Mouse (Mus musculus): ENCODE results near the gene Prkg1. TPM values are rescaled to one million over a fixed set of nuclear protein-coding genes. Genes with fewer than 3 reads are reported as not detected.
A peak's percentile ranks its signal among the peaks of the same experiment; 100 is the strongest.

The Prkg1 gene
- total RNA-seq, 2 experiments from 2014 or later, result 22.5 to 37.7 TPM

DNA sequence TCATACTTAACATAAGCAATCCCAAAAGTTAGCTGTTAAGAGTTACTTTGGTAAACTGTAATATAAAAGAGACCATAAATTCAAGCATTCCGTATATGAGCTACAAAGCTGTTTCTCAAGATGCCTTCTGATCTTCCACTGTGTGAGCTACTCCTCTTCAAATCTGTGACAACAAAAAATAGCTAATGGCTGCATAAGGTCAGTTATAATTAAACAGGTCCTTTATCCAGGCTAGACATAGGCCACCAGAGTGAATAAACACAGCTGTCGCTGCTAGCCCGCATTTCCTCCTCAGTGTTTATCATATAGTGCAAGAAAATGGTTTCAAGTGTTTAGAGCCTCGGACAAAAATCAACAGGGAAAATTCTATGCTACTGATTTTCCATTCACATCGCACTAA, 218.8 kb downstream of the Prkg1 start:
- no peak for DNase-seq
- intact Hi-C loops (cut with DNase I), result no loop called here
- no peak overlapping the region for H3K4me3 ChIP-seq
- H3K27ac ChIP-seq, result no peak overlapping the region
- TF ChIP-seq CTCF (IDR thresholded peaks at IDR 0.05), result no peak

- DNase-seq, result peak; percentile 21
- no peak overlapping the region for H3K4me3 ChIP-seq
- 0 out of 2 replicates have a peak overlapping the region, but pooled peaks have one; percentile 16 for H3K27ac ChIP-seq
- TF ChIP-seq CTCF (IDR thresholded peaks at IDR 0.05), result no peak
- intact Hi-C loops (cut with DNase I), result no loop called here
These were observed 233.5 kb downstream of the Prkg1 start for GRCm38 (mm10) chr19:31531249-31531740.

DNA sequence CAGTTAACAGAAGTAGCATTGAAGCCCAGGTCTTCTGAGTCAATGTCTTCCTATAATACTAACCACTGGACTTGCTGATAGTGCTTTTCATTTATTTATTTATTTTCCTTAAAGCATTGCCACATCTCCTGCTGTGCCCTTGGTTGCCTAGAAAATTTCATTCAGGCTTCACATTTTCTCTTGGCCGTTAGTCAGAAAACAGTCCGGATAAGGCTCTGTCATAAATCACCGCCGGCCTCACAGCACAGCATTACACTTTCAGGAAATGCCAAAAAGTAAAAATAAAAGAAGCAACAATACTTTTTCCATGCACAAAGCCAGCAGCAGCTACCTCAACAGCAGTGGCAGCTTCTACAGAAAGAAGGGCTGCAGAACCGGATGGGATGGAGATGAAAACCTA, 234.2 kb downstream of the Prkg1 start:
- H3K27ac ChIP-seq, result no peak overlapping the region
- intact Hi-C loops (cut with DNase I), result no loop called here
- DNase-seq, result no peak

GRCm38 (mm10) chr19:31529890-31530289, 234.9 kb downstream of the Prkg1 start:
- H3K4me3 ChIP-seq, result no peak overlapping the region
- DNase-seq, result no peak
- no peak for TF ChIP-seq CTCF (IDR thresholded peaks at IDR 0.05)
- no peak overlapping the region for H3K27ac ChIP-seq
- intact Hi-C loops (cut with DNase I), result no loop called here

More for the DNA sequence above, 234.2 kb downstream of the Prkg1 start:
- no peak for TF ChIP-seq CTCF (IDR thresholded peaks at IDR 0.05)
- no peak overlapping the region for H3K4me3 ChIP-seq

DNA sequence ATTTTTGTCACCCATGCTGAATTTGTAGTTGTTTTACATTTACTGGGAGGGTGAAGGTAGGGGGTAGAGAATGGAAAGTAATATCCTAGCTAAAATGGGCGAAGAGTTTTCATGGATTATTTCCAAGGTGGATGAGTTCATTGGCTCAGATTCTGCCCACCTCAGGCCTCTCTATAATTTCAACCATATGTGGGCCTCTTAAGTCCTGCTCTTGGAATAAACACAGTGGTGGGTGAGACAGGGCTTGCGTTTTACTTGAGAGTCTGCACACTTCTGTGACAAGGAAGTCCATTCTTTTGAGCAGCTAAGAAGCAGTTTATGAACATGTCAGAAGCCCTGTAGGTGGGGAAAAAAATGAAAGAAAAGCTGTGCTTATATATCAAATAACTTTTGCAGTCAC, 250.3 kb downstream of the Prkg1 start:
- H3K4me3 ChIP-seq, result no peak overlapping the region
- intact Hi-C loops (cut with DNase I), result no loop called here
- no peak for DNase-seq
- no peak for TF ChIP-seq CTCF (IDR thresholded peaks at IDR 0.05)
- no peak overlapping the region for H3K27ac ChIP-seq

DNA sequence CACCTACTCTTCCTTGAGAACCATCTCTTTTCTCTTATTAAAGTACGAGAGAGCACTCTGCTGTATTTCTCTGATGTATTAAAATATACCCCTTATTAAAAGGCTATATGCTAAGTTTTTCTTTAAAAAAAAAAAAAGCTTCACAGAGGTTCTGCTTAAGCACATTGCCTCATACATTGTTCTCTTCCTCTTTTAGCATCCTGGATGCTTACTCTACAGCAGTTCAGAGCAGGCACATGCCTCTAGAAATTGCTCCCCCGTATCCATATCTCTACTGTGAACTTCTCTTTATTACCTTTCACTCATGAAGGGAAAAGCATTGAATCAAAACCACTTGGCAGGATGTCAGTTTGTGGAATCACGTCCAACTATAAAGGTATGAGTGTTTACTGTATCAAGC, 257.0 kb downstream of the Prkg1 start:
- DNase-seq, result no peak
- H3K27ac ChIP-seq, result no peak overlapping the region
- no peak for TF ChIP-seq CTCF (IDR thresholded peaks at IDR 0.05)

GRCm38 (mm10) chr19:31506296-31506695, 258.5 kb downstream of the Prkg1 start:
- TF ChIP-seq CTCF (IDR thresholded peaks at IDR 0.05), result no peak
- DNase-seq, result no peak
- Histone ChIP-seq H3K4me3 (no peak overlapping the region), H3K27ac (no peak overlapping the region)
- intact Hi-C loops (cut with DNase I), result no loop called here

More for the DNA sequence above, 257.0 kb downstream of the Prkg1 start:
- intact Hi-C loops (cut with DNase I), result no loop called here
- no peak overlapping the region for H3K4me3 ChIP-seq

- no peak for DNase-seq
- no peak for TF ChIP-seq CTCF (IDR thresholded peaks at IDR 0.05)
- Histone ChIP-seq H3K27ac (no peak overlapping the region), H3K4me3 (no peak overlapping the region)
- intact Hi-C loops (cut with DNase I), result no loop called here
These were observed 259.8 kb downstream of the Prkg1 start for GRCm38 (mm10) chr19:31505041-31505440.

DNA sequence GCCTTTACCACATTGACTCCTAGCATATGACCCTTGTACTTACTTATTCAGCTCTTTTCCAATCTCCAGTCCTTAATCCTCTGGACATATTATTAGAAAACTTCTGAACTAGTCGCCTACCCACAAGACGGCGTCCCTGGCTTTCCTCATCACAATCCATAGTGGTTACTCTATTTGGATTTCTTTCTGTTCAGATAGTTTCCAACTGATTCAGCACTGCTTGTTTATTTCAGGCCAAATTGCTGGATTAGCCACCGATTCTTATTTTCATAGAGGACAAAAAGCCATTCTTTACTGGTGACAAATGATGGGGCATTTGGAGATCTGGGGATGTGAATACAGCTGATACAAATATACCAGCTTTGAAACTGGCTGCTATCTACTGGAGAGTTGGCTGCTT, 267.4 kb downstream of the Prkg1 start:
- intact Hi-C loops (cut with DNase I), result no loop called here
- no peak for TF ChIP-seq CTCF (IDR thresholded peaks at IDR 0.05)
- DNase-seq, result no peak
- H3K4me3 ChIP-seq, result no peak overlapping the region
- H3K27ac ChIP-seq, result no peak overlapping the region

- TF ChIP-seq CTCF (IDR thresholded peaks at IDR 0.05), result no peak
- Histone ChIP-seq H3K4me3 (no peak overlapping the region), H3K27ac (no peak overlapping the region)
- intact Hi-C loops (cut with DNase I), result no loop called here
- no peak for DNase-seq
These were observed 275.2 kb downstream of the Prkg1 start for GRCm38 (mm10) chr19:31489606-31490005.

- TF ChIP-seq CTCF (IDR thresholded peaks at IDR 0.05), result no peak
- H3K27ac ChIP-seq, result no peak overlapping the region
- H3K4me3 ChIP-seq, result no peak overlapping the region
- DNase-seq, result no peak
- intact Hi-C loops (cut with DNase I), result no loop called here
These were observed 293.1 kb downstream of the Prkg1 start for GRCm38 (mm10) chr19:31471766-31472165.

GRCm38 (mm10) chr19:31460188-31460587, 304.6 kb downstream of the Prkg1 start:
- no peak overlapping the region for H3K4me3 ChIP-seq
- intact Hi-C loops (cut with DNase I), result no loop called here
- no peak overlapping the region for H3K27ac ChIP-seq
- no peak for TF ChIP-seq CTCF (IDR thresholded peaks at IDR 0.05)
- DNase-seq, result no peak

DNA sequence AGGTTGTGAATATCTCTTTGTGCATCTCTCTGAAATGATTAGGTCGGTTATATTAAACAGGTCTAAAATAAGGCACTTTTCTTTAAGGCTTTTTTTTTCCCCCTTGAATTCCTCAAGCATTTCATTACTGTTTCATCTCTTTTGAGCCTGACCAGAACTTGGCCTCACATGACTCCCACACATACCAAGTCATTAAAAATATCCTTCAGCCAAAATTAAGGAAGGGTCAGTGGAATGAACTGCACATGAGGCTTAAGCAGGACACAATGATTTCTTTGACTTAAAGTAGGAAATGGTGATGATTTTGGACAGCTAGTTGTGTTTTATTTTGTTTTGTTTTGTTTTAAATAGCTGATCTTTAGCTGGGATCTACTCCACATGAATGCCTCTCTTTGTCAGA, 320.7 kb downstream of the Prkg1 start:
- no peak for TF ChIP-seq CTCF (IDR thresholded peaks at IDR 0.05)
- intact Hi-C loops (cut with DNase I), result no loop called here
- no peak overlapping the region for H3K27ac ChIP-seq

DNA sequence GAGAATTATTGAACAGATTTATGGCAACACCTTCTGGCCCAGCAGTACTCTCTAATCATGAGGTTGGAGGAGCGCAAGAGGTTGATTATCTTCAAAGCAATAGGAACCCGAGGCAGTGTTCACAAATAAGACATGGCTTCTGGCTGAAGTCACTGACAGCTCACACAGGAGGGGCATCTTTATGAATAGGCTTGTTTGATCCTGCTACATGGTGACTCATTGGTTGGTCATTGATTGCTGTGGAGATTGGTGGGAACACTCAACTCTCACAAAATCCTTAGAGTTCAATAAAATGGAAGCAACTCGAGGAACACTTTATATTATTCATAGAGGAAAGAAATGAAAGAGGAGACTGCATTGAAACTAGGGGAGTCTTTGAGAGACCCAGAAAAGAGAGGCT, 322.5 kb downstream of the Prkg1 start:
- no peak for TF ChIP-seq CTCF (IDR thresholded peaks at IDR 0.05)

More for the DNA sequence above, 320.7 kb downstream of the Prkg1 start:
- no peak for DNase-seq
- H3K4me3 ChIP-seq, result no peak overlapping the region

More for the DNA sequence above, 322.5 kb downstream of the Prkg1 start:
- Histone ChIP-seq H3K27ac (no peak overlapping the region), H3K4me3 (no peak overlapping the region)
- intact Hi-C loops (cut with DNase I), result no loop called here
- DNase-seq, result no peak
